Mouse (Mus musculus) layer of hippocampus, postnatal 25 days (tissue): ENCODE measurements around the gene Stoml1. TPM values are rescaled to one million over a fixed set of nuclear protein-coding genes. Genes with fewer than 3 reads are reported as not detected.

ENCODE experiments used
- DNase-seq, 2 experiments: peaks; one replicate each; pipeline ENCODE4 v3.0.0; 2022; ENCODE audit warnings: mixed read lengths in 2 of 2, low spot score in 1 of 2; ENCODE audit errors: extremely low spot score in 1 of 2
- microRNA-seq, 2 experiments: library from miRNA; unstranded; fragments of <30 nt; microRNA quantifications; one replicate each; pipeline ENCODE4 v1.2.0; 2021
- total RNA-seq, 2 experiments: library from RNA; stranded (reverse); gene quantifications; 2 replicates each; pipeline ENCODE4 v1.2.3; 2021

The Stoml1 gene
- total RNA-seq, 2 experiments from 2014 or later: 71.3 to 78.6 TPM

GRCm38 (mm10) chr9:58295766-58296361 lies 42.9 kb downstream of the Stoml1 start:
- no peak for DNase-seq

- no peak for DNase-seq
These were observed 44.1 kb downstream of the Stoml1 start for GRCm38 (mm10) chr9:58297065-58297464.

GRCm38 (mm10) chr9:58297961-58298477 lies 45.1 kb downstream of the Stoml1 start:
- DNase-seq: no peak

GRCm38 (mm10) chr9:58299356-58299799 lies 46.4 kb downstream of the Stoml1 start:
- no peak for DNase-seq

- no peak for DNase-seq
These were observed 50.2 kb downstream of the Stoml1 start for GRCm38 (mm10) chr9:58303115-58303514.

GRCm38 (mm10) chr9:58303599-58304271 lies 50.8 kb downstream of the Stoml1 start:
- DNase-seq: no peak

GRCm38 (mm10) chr9:58305686-58306085 lies 52.7 kb downstream of the Stoml1 start:
- DNase-seq: no peak

GRCm38 (mm10) chr9:58308395-58308794 lies 55.4 kb downstream of the Stoml1 start:
- no peak for DNase-seq

- no peak for DNase-seq
These were observed 57.2 kb downstream of the Stoml1 start for GRCm38 (mm10) chr9:58310043-58310660.

GRCm38 (mm10) chr9:58311191-58311910 lies 58.4 kb downstream of the Stoml1 start:
- DNase-seq: no peak

Small RNA genes within 50 kb of the gene (microRNA-seq; reads per million reads assigned to microRNA genes)
- 0 reads per million in 2 experiments for gene Mir6385

Other genes starting within 250 kb of the Stoml1 start
- gene Cyp11a1, start 246.8 kb upstream of the Stoml1 start, total RNA-seq: 1 to 10 TPM; 1.1 to 3.1 TPM
- gene Stra6, start 189.4 kb upstream of the Stoml1 start, total RNA-seq: 10 to 100 TPM in 1 of 2 experiments, 1 to 10 TPM in 1; 9.3 to 12.9 TPM
- 1 to 10 TPM in 1 of 2 experiments, under 1 TPM in 1; 0.49 to 2.4 TPM for gene Ccdc33, start 134.3 kb upstream of the Stoml1 start, total RNA-seq
- 10 to 100 TPM; 11.3 to 15.0 TPM for gene Islr, start 48.9 kb upstream of the Stoml1 start, total RNA-seq
- gene Islr2, start 48.8 kb upstream of the Stoml1 start, total RNA-seq: 100 to 1,000 TPM; 152 TPM
- gene Pml, start 3.4 kb upstream of the Stoml1 start, total RNA-seq: 10 to 100 TPM in 1 of 2 experiments, 1 to 10 TPM in 1; 8.4 to 11.0 TPM
- 1 to 10 TPM; 3.1 to 4.0 TPM for gene Loxl1, start 60.0 kb downstream of the Stoml1 start, total RNA-seq
- gene Tbc1d21, start 117.3 kb downstream of the Stoml1 start, total RNA-seq: not detected
- gene Insyn1, start 235.4 kb downstream of the Stoml1 start, total RNA-seq: 100 to 1,000 TPM; 230 to 247 TPM